Mouse (Mus musculus) kidney, embryonic 15.5 days (tissue): Measurements from ENCODE around the gene Olfr463. TPM values are rescaled to one million over a fixed set of nuclear protein-coding genes. Genes with fewer than 3 reads are reported as not detected.

Experiments used
- polyA plus RNA-seq: library from polyadenylated mRNA; unstranded; fragments of >200 nt; fragmentation: Nextera tagmentation; extraction: Ambion mirVana; gene quantifications from 2 replicates; pipeline ENCODE4 v1.2.1, GENCODE M21; 2015

Gene Olfr463
- polyA plus RNA-seq, 1 experiment from 2014 or later, result not detected

Other genes with a start within 250 kb of the Olfr463 start
- 6.7 and 6.8 TPM in 2 replicates for gene Rnf43, start 234.7 kb downstream of the Olfr463 start, polyA plus RNA-seq
- gene Supt4a, start 159.8 kb downstream of the Olfr463 start, polyA plus RNA-seq, result 164 and 168 TPM in 2 replicates
- 4.4 and 5.1 TPM in 2 replicates for gene Tspoap1, start 136.8 kb downstream of the Olfr463 start, polyA plus RNA-seq
- 4.2 and 5.7 TPM in 2 replicates for gene Mpo, start 103.8 kb downstream of the Olfr463 start, polyA plus RNA-seq
- gene Lpo, start 69.1 kb downstream of the Olfr463 start, polyA plus RNA-seq, result 0.44 TPM in 1 of 2 replicates, not detected in the other
- 16.9 and 18.7 TPM in 2 replicates for gene Mks1, start 44.2 kb downstream of the Olfr463 start, polyA plus RNA-seq
- gene Epx, start 21.9 kb downstream of the Olfr463 start, polyA plus RNA-seq, result 0.47 and 0.53 TPM in 2 replicates
- not detected in 2 replicates for gene Olfr462, start 5.1 kb downstream of the Olfr463 start, polyA plus RNA-seq
- not detected in 2 replicates for gene Olfr464, start 23.6 kb upstream of the Olfr463 start, polyA plus RNA-seq
- gene Dynll2, start 90.1 kb upstream of the Olfr463 start, polyA plus RNA-seq, result 22.9 and 25.0 TPM in 2 replicates
- gene Srsf1, start 150.0 kb upstream of the Olfr463 start, polyA plus RNA-seq, result 320 and 328 TPM in 2 replicates
- 42.5 and 42.8 TPM in 2 replicates for gene Vezf1, start 170.9 kb upstream of the Olfr463 start, polyA plus RNA-seq
- gene Cuedc1, start 200.7 kb upstream of the Olfr463 start, polyA plus RNA-seq, result 18.8 and 23.4 TPM in 2 replicates